Mouse (Mus musculus): Measurements from ENCODE around the gene Bpifb3.
A peak's percentile ranks its signal among the peaks of the same experiment; 100 is the strongest.

- TF ChIP-seq CTCF (IDR thresholded peaks at IDR 0.05; ENCODE audit: low read depth) (peak; percentile 76), EP300 (optimal IDR thresholded peaks at IDR 0.05) (no peak)
Observed at GRCm38 (mm10) chr2:153953836-153954235, 35.8 kb downstream of the Bpifb3 start.
